ENCODE assay signal across 13 mouse cellular contexts in genomic region chr13:21323405-21323804, GRCm38 (mm10). TPM values are rescaled to one million over a fixed set of nuclear protein-coding genes. Genes with fewer than 3 reads are reported as not detected.
A peak's percentile ranks its signal among the peaks of the same experiment; 100 is the strongest.
DNase-seq lines count a peak whose midpoint lies in the region; ATAC-seq lines count a peak whose summit lies in the region.
"Had no signal": no experiment of that assay in that cellular context is flagged by ENCODE, and none has a peak within 500 bp of the region (broad histone marks: within the 10 kb centered on the region; RNA-seq: fewer than 3 reads in every experiment).

No protein-coding gene starts in this region.

- H3K4me2 ChIP-seq in heart, embryonic 14.5 days (ENCODE audit: low read length), result peak overlapping the region; percentile 66
- H3K4me2 ChIP-seq in neural tube, embryonic 12.5 days (replicated peaks), result peak overlapping the region; percentile 23
- peak overlapping the region; percentile 45 for H3K4me2 ChIP-seq in hindbrain, embryonic 14.5 days (replicated peaks)
- H3K4me2 ChIP-seq in stomach, embryonic 16.5 days (ENCODE audit: low read depth, low read length), result peak overlapping the region; percentile 44

- H3K27me3 ChIP-seq in heart, embryonic 14.5 days (ENCODE audit: control insufficient read depth, insufficient read depth, low read length), result no peaks in the 10 kb centered on the region; the same call in 1 of the 2 replicates
- no peaks in the 10 kb centered on the region; the same call in 1 of the 2 replicates for H3K27me3 ChIP-seq in neural tube, embryonic 12.5 days (replicated peaks)
- H3K27me3 ChIP-seq in hindbrain, embryonic 14.5 days (ENCODE audit: control insufficient read depth, insufficient read depth, low read length), result peaks cover 12% of the 10 kb centered on the region
- no peaks in the 10 kb centered on the region for H3K27me3 ChIP-seq in stomach, embryonic 16.5 days (ENCODE audit: control insufficient read depth, insufficient read depth, low read length)

- 0 out of 2 replicates have a peak overlapping the region, but pooled peaks have one; percentile 5 for H3K9ac ChIP-seq in heart, embryonic 14.5 days (ENCODE audit: low read length)
- H3K9ac ChIP-seq in neural tube, embryonic 12.5 days, result no peak overlapping the region
- no peak overlapping the region for H3K9ac ChIP-seq in hindbrain, embryonic 14.5 days
- no peak overlapping the region for H3K9ac ChIP-seq in stomach, embryonic 16.5 days (ENCODE audit: low read length)
- H3K9ac ChIP-seq: liver, embryonic 14.5 days had no signal

- peaks cover 0 to 2% of the 10 kb centered on the region in 2 experiments; a peak in 3 of 4 replicates for H3K4me1 ChIP-seq in heart, embryonic 14.5 days (ENCODE audit: control insufficient read depth in 2 of 2, insufficient read depth in 2 of 2, low read length in 2 of 2)
- H3K4me1 ChIP-seq in neural tube, embryonic 12.5 days, result 0 out of 2 replicates have a peak, but pooled peaks cover 3% of the 10 kb centered on the region
- H3K4me1 ChIP-seq in hindbrain, embryonic 14.5 days (replicated peaks; ENCODE audit: control insufficient read depth, insufficient read depth, low read length), result peaks cover 4% of the 10 kb centered on the region; the same call in 1 of the 2 replicates
- peaks cover 9% of the 10 kb centered on the region for H3K4me1 ChIP-seq in stomach, embryonic 16.5 days (ENCODE audit: control insufficient read depth, insufficient read depth, low read length)

- no peak overlapping the region for H3K27ac ChIP-seq in heart, embryonic 14.5 days (replicated peaks in 1 of 2; ENCODE audit: control insufficient read depth in 1 of 2, insufficient read depth in 1 of 2, low read depth in 2 of 2, low read length in 2 of 2)
- no peak overlapping the region for H3K27ac ChIP-seq in neural tube, embryonic 12.5 days
- no peak overlapping the region for H3K27ac ChIP-seq in hindbrain, embryonic 14.5 days
- no peak overlapping the region for H3K27ac ChIP-seq in stomach, embryonic 16.5 days (ENCODE audit: low read length)
- H3K27ac ChIP-seq: liver, embryonic 14.5 days had no signal

- no peaks in the 10 kb centered on the region for H3K36me3 ChIP-seq in heart, embryonic 14.5 days (ENCODE audit: control insufficient read depth, insufficient read depth, low read length)
- no peaks in the 10 kb centered on the region for H3K36me3 ChIP-seq in neural tube, embryonic 12.5 days
- H3K36me3 ChIP-seq in hindbrain, embryonic 14.5 days (replicated peaks; ENCODE audit: control insufficient read depth, insufficient read depth), result no peaks in the 10 kb centered on the region
- H3K36me3 ChIP-seq in stomach, embryonic 16.5 days (ENCODE audit: control insufficient read depth, insufficient read depth, low read length), result no peaks in the 10 kb centered on the region

- ATAC-seq in heart, embryonic 14.5 days (ENCODE audit: insufficient number of reproducible peaks, insufficient read depth, low FRiP score, low read depth), result no peak
- ATAC-seq in neural tube, embryonic 12.5 days (ENCODE audit: low FRiP score, low read depth), result no peak
- no peak for ATAC-seq in hindbrain, embryonic 14.5 days (ENCODE audit: low FRiP score)
- no peak for ATAC-seq in stomach, embryonic 16.5 days (ENCODE audit: insufficient read depth, low FRiP score)
- no peak for ATAC-seq in erythroid progenitor cell, adult 5-6 weeks (replicated peaks; ENCODE audit: low FRiP score, poor library complexity, severe bottlenecking)

- H3K9me3 ChIP-seq in heart, embryonic 14.5 days (ENCODE audit: control insufficient read depth, low read length), result no peaks in the 10 kb centered on the region
- no peaks in the 10 kb centered on the region for H3K9me3 ChIP-seq in neural tube, embryonic 12.5 days
- no peaks in the 10 kb centered on the region for H3K9me3 ChIP-seq in hindbrain, embryonic 14.5 days (ENCODE audit: control insufficient read depth, low read length)
- H3K9me3 ChIP-seq in stomach, embryonic 16.5 days (replicated peaks; ENCODE audit: control insufficient read depth, low read length), result no peaks in the 10 kb centered on the region

- H3K4me3 ChIP-seq in heart, embryonic 14.5 days (ENCODE audit: control insufficient read depth in 1 of 2, insufficient read depth in 1 of 2, low read depth in 1 of 2, low read length in 2 of 2), result no peak overlapping the region
- no peak overlapping the region for H3K4me3 ChIP-seq in neural tube, embryonic 12.5 days
- H3K4me3 ChIP-seq in hindbrain, embryonic 14.5 days (replicated peaks; ENCODE audit: low read length), result peak overlapping the region; percentile 27; the same call in 1 of the 2 replicates
- no peak overlapping the region; the same call in 1 of the 2 replicates for H3K4me3 ChIP-seq in stomach, embryonic 16.5 days (replicated peaks; ENCODE audit: low read length)

- no peak for DNase-seq in heart, postnatal 14 days
- DNase-seq in neural tube, embryonic 10.5 days (ENCODE audit: extremely low spot score, low spot score), result no peak
- DNase-seq in hindbrain, embryonic 14.5 days (ENCODE audit: low spot score), result no peak
- no peak for DNase-seq in frontal cortex, adult 2 months (ENCODE audit: extremely low spot score in 1 of 2, low spot score in 1 of 2)
- DNase-seq: kidney, postnatal 36 days had no signal

- intact Hi-C loops in heart, postnatal 14 days (cut with DNase I), result loop anchor here (10.0 kb wide), 1 partner anchor 1019 kb away; no protein-coding TSS in a partner anchor

- WGBS in heart, embryonic 14.5 days, result 64% methylated on average over 6 of the region's 6 CpGs
- 71% methylated on average over 6 of the region's 6 CpGs for whole genome bisulfite sequencing in neural tube, embryonic 12.5 days
- WGBS in hindbrain, embryonic 14.5 days, result 56% methylated on average over 6 of the region's 6 CpGs
- WGBS in stomach, embryonic 16.5 days, result 68% methylated on average over 6 of the region's 6 CpGs

RNA-seq across cellular contexts. Expression of gene Gpx6, which starts 11.5 kb away (rescaled TPM):
- polyA plus RNA-seq in heart, embryonic 14.5 days (2014; fragmentation: Nextera tagmentation; extraction: Ambion mirVana), result not detected in 2 replicates
- not detected for total RNA-seq in heart, postnatal 14 days (2021)
- polyA plus RNA-seq in neural tube, embryonic 12.5 days (2016; fragmentation: Nextera tagmentation; extraction: Ambion mirVana), result 0.15 TPM in 1 of 2 replicates, not detected in the other
- 0.15 TPM in 1 of 2 replicates, not detected in the other for polyA plus RNA-seq in hindbrain, embryonic 14.5 days (2014; fragmentation: Nextera tagmentation; extraction: Ambion mirVana)
- polyA plus RNA-seq in stomach, embryonic 16.5 days (2015; fragmentation: Nextera tagmentation; extraction: Ambion mirVana), result not detected in 2 replicates
- not detected in 2 replicates for total RNA-seq in erythroid progenitor cell, adult 5-6 weeks (2015; ENCODE audit: low replicate concordance)
- not detected in 2 replicates for total RNA-seq in erythroid progenitor cell, adult 5-6 weeks (2017; ENCODE audit: low replicate concordance)
- 0.50 and 1.3 TPM in 2 replicates for polyA plus RNA-seq in frontal cortex, adult 2 months (2012; rRNA removed)
- total RNA-seq: adrenal gland, postnatal 25 days had no signal

RNA-seq across cellular contexts. Expression of gene Olfr1367, which starts 23.3 kb away (rescaled TPM):
- not detected in 2 replicates for polyA plus RNA-seq in heart, embryonic 14.5 days (2014; fragmentation: Nextera tagmentation; extraction: Ambion mirVana)
- total RNA-seq in heart, postnatal 14 days (2021), result not detected
- not detected in 2 replicates for polyA plus RNA-seq in neural tube, embryonic 12.5 days (2016; fragmentation: Nextera tagmentation; extraction: Ambion mirVana)
- not detected in 2 replicates for polyA plus RNA-seq in hindbrain, embryonic 14.5 days (2014; fragmentation: Nextera tagmentation; extraction: Ambion mirVana)
- polyA plus RNA-seq in stomach, embryonic 16.5 days (2015; fragmentation: Nextera tagmentation; extraction: Ambion mirVana), result not detected in 2 replicates
- total RNA-seq in erythroid progenitor cell, adult 5-6 weeks (2015; ENCODE audit: low replicate concordance), result not detected in 2 replicates
- total RNA-seq in erythroid progenitor cell, adult 5-6 weeks (2017; ENCODE audit: low replicate concordance), result not detected in 2 replicates
- not detected in 2 replicates for polyA plus RNA-seq in frontal cortex, adult 2 months (2012; rRNA removed)
- total RNA-seq: adrenal gland, postnatal 25 days had no signal
- polyA plus RNA-seq: embryonic facial prominence, embryonic 11.5 days; liver, embryonic 14.5 days; neural tube, embryonic 14.5 days had no signal

RNA-seq across cellular contexts. Expression of gene Gpx5, which starts 30.9 kb away (rescaled TPM):
- not detected in 2 replicates for polyA plus RNA-seq in heart, embryonic 14.5 days (2014; fragmentation: Nextera tagmentation; extraction: Ambion mirVana)
- not detected for total RNA-seq in heart, postnatal 14 days (2021)
- not detected in 2 replicates for polyA plus RNA-seq in neural tube, embryonic 12.5 days (2016; fragmentation: Nextera tagmentation; extraction: Ambion mirVana)
- polyA plus RNA-seq in hindbrain, embryonic 14.5 days (2014; fragmentation: Nextera tagmentation; extraction: Ambion mirVana), result not detected in 2 replicates
- polyA plus RNA-seq in stomach, embryonic 16.5 days (2015; fragmentation: Nextera tagmentation; extraction: Ambion mirVana), result not detected in 2 replicates
- not detected in 2 replicates for total RNA-seq in erythroid progenitor cell, adult 5-6 weeks (2015; ENCODE audit: low replicate concordance)
- not detected in 2 replicates for total RNA-seq in erythroid progenitor cell, adult 5-6 weeks (2017; ENCODE audit: low replicate concordance)
- 0.08 TPM in 1 of 2 replicates, not detected in the other for polyA plus RNA-seq in frontal cortex, adult 2 months (2012; rRNA removed)
- total RNA-seq: adrenal gland, postnatal 25 days had no signal
- polyA plus RNA-seq: embryonic facial prominence, embryonic 11.5 days; liver, embryonic 14.5 days; neural tube, embryonic 14.5 days had no signal

RNA-seq across cellular contexts. Expression of gene Zscan12, which starts 39.2 kb away (rescaled TPM):
- 6.9 and 8.1 TPM in 2 replicates for polyA plus RNA-seq in heart, embryonic 14.5 days (2014; fragmentation: Nextera tagmentation; extraction: Ambion mirVana)
- total RNA-seq in heart, postnatal 14 days (2021), result 1 to 10 TPM; 4.6 to 4.9 TPM
- 14.9 and 15.8 TPM in 2 replicates for polyA plus RNA-seq in neural tube, embryonic 12.5 days (2016; fragmentation: Nextera tagmentation; extraction: Ambion mirVana)
- 11.6 and 12.5 TPM in 2 replicates for polyA plus RNA-seq in hindbrain, embryonic 14.5 days (2014; fragmentation: Nextera tagmentation; extraction: Ambion mirVana)
- polyA plus RNA-seq in stomach, embryonic 16.5 days (2015; fragmentation: Nextera tagmentation; extraction: Ambion mirVana), result 8.6 and 9.6 TPM in 2 replicates
- total RNA-seq in erythroid progenitor cell, adult 5-6 weeks (2015; ENCODE audit: low replicate concordance), result 2.9 TPM in 1 of 2 replicates, not detected in the other
- 0.98 and 3.3 TPM in 2 replicates for total RNA-seq in erythroid progenitor cell, adult 5-6 weeks (2017; ENCODE audit: low replicate concordance)
- polyA plus RNA-seq in frontal cortex, adult 2 months (2012; rRNA removed), result 6.7 and 6.8 TPM in 2 replicates
